Mouse (Mus musculus) kidney, embryonic 14.5 days (tissue): ENCODE data around the gene Bmp2k. TPM values are rescaled to one million over a fixed set of nuclear protein-coding genes. Genes with fewer than 3 reads are reported as not detected.

Experiments used
- ATAC-seq: fragments of 200-750 bp; cut with Nextera tagmentation; 2 replicates; pipeline ENCODE4 v1.8.0; 2017; ENCODE audit warnings: moderate number of reproducible peaks, mild to moderate bottlenecking, moderate TSS enrichment, moderate library complexity; ENCODE audit not compliant: low FRiP score, low TSS enrichment
- H3K27ac ChIP-seq: fragments of 300-500 bp; sonication (generic); 2 replicates; pipeline ENCODE4 v1.5.1; 2014; ENCODE audit warnings: low read depth, mild to moderate bottlenecking, low read length, moderate library complexity, mixed read lengths
- H3K27me3 ChIP-seq: fragments of 300-500 bp; sonication (generic); 2 replicates; pipeline ENCODE4 v1.6.1; 2014; ENCODE audit warnings: mild to moderate bottlenecking, low read length; ENCODE audit not compliant: control insufficient read depth, insufficient read depth
- H3K36me3 ChIP-seq: fragments of 300-500 bp; sonication (generic); 2 replicates; pipeline ENCODE4 v1.6.1; 2014; ENCODE audit warnings: low read length, mixed read lengths; ENCODE audit not compliant: control insufficient read depth, insufficient read depth
- H3K4me1 ChIP-seq: fragments of 300-500 bp; sonication (generic); 2 replicates; pipeline ENCODE4 v1.6.1; 2014; ENCODE audit warnings: low read length, mixed read lengths; ENCODE audit not compliant: control insufficient read depth, insufficient read depth
- H3K4me2 ChIP-seq: fragments of 300-500 bp; sonication (generic); replicated peaks from 2 replicates; pipeline ENCODE4 v1.6.1; 2014; ENCODE audit warnings: low read depth, mild to moderate bottlenecking, low read length
- H3K4me3 ChIP-seq: fragments of 300-500 bp; sonication (generic); 2 replicates; pipeline ENCODE4 v1.5.1; 2014; ENCODE audit warnings: mild to moderate bottlenecking, low read length
- H3K9ac ChIP-seq: fragments of 300-500 bp; sonication (generic); 2 replicates; pipeline ENCODE4 v1.6.1; 2014; ENCODE audit warnings: low read depth, mild to moderate bottlenecking, low read length, moderate library complexity
- H3K9me3 ChIP-seq: fragments of 300-500 bp; sonication (generic); 2 replicates; pipeline ENCODE4 v1.6.1; 2016; ENCODE audit warnings: low read length; ENCODE audit not compliant: control insufficient read depth
- WGBS: fragments of 180-500 bp; shearing (Covaris S2); extraction: QIAGEN DNeasy Blood & Tissue Kit; methylation state at CpG from one replicate; pipeline ENCODE4 v1.1.7; 2014; 5-methylcytosine and 5-hydroxymethylcytosine counted together
- polyA plus RNA-seq: library from polyadenylated mRNA; unstranded; fragments of >200 nt; fragmentation: Nextera tagmentation; extraction: Ambion mirVana; gene quantifications from 2 replicates; pipeline ENCODE4 v1.2.1, GENCODE M21; 2014

Gene Bmp2k
- polyA plus RNA-seq, 1 experiment from 2014 or later, result 10.9 TPM

GRCm38 (mm10) chr5:97135331-97135730, 137.8 kb downstream of the Bmp2k start:
- no peak overlapping the region for H3K4me2 ChIP-seq
- no peaks in the 10 kb centered on the region for H3K9me3 ChIP-seq
- WGBS, result 80% methylated on average over 2 of the region's 2 CpGs
- no peak overlapping the region for H3K4me3 ChIP-seq
- H3K27me3 ChIP-seq, result no peaks in the 10 kb centered on the region
- no peaks in the 10 kb centered on the region for H3K36me3 ChIP-seq
- ATAC-seq, result no peak
- no peak overlapping the region for H3K27ac ChIP-seq
- H3K4me1 ChIP-seq, result no peaks in the 10 kb centered on the region
- H3K9ac ChIP-seq, result no peak overlapping the region

Other genes with a start within 250 kb of the Bmp2k start
- 57.3 and 64.9 TPM in 2 replicates for gene Anxa3, start 204.3 kb upstream of the Bmp2k start, polyA plus RNA-seq
- gene Paqr3, start 113.9 kb downstream of the Bmp2k start, polyA plus RNA-seq, result 3.1 and 5.3 TPM in 2 replicates